7 mouse cellular contexts compared by ENCODE assay signal in genomic region chr14:115042660-115043059, GRCm38 (mm10). TPM values are rescaled to one million over a fixed set of nuclear protein-coding genes. Genes with fewer than 3 reads are reported as not detected.
DNase-seq lines count a peak whose midpoint lies in the region; ATAC-seq lines count a peak whose summit lies in the region.

No protein-coding gene starts in this region.

- peak overlapping the region; percentile 100 for H3K9ac ChIP-seq in neural tube, embryonic 11.5 days (ENCODE audit: low read length)
- peak overlapping the region; percentile 98 for H3K9ac ChIP-seq in intestine, embryonic 14.5 days (ENCODE audit: low read length)
- peak overlapping the region; percentile 98; the same call in 1 of the 2 replicates for H3K9ac ChIP-seq in midbrain, embryonic 14.5 days (replicated peaks; ENCODE audit: low read length)

- peaks cover 11% of the 10 kb centered on the region for H3K4me1 ChIP-seq in neural tube, embryonic 11.5 days (ENCODE audit: control insufficient read depth, insufficient read depth, low read length)
- H3K4me1 ChIP-seq in intestine, embryonic 14.5 days (replicated peaks; ENCODE audit: control insufficient read depth, insufficient read depth, low read length): peaks cover 10% of the 10 kb centered on the region
- H3K4me1 ChIP-seq in midbrain, embryonic 14.5 days (ENCODE audit: control insufficient read depth, insufficient read depth, low read length): peaks cover 18% of the 10 kb centered on the region

- no peak for DNase-seq in neural tube, embryonic 11.5 days (ENCODE audit: low spot score)
- DNase-seq in neural tube, embryonic 10.5 days (ENCODE audit: extremely low spot score, low spot score): no peak
- DNase-seq in embryo, embryonic 9.5 days (ENCODE audit: extremely low spot score): peak; percentile 56
- DNase-seq in intestine, embryonic 14.5 days (ENCODE audit: low spot score): no peak
- peak; percentile 35 for DNase-seq in midbrain, embryonic 14.5 days
- DNase-seq in ovary, postnatal 14 days (ENCODE audit: low spot score): no peak
- DNase-seq in c-Kit-positive CD71-positive TER-119-positive erythroid progenitor cells, embryonic 14.5 days (ENCODE audit: low spot score): no peak

- H3K27ac ChIP-seq in neural tube, embryonic 11.5 days (ENCODE audit: low read depth, low read length): no peak overlapping the region
- peak overlapping the region; percentile 91 for H3K27ac ChIP-seq in intestine, embryonic 14.5 days (ENCODE audit: low read depth)
- H3K27ac ChIP-seq in midbrain, embryonic 14.5 days (replicated peaks; ENCODE audit: low read depth, low read length): peak overlapping the region; percentile 97

- ATAC-seq in neural tube, embryonic 11.5 days (ENCODE audit: insufficient read depth, low FRiP score, low TSS enrichment): no peak
- no peak for ATAC-seq in intestine, embryonic 14.5 days (replicated peaks; ENCODE audit: low FRiP score, low TSS enrichment, low read depth)
- ATAC-seq in midbrain, embryonic 14.5 days (ENCODE audit: low FRiP score, low TSS enrichment): no peak

- no peaks in the 10 kb centered on the region for H3K27me3 ChIP-seq in neural tube, embryonic 11.5 days (ENCODE audit: control insufficient read depth, insufficient read depth, low read length)
- H3K27me3 ChIP-seq in intestine, embryonic 14.5 days (replicated peaks; ENCODE audit: control insufficient read depth, insufficient read depth, low read length): 0 out of 2 replicates have a peak, but pooled peaks cover 5% of the 10 kb centered on the region
- H3K27me3 ChIP-seq in midbrain, embryonic 14.5 days (ENCODE audit: control insufficient read depth, insufficient read depth, low read length): peaks cover 4% of the 10 kb centered on the region; the same call in 1 of the 2 replicates

- peaks cover 17% of the 10 kb centered on the region for H3K36me3 ChIP-seq in neural tube, embryonic 11.5 days (ENCODE audit: control insufficient read depth, insufficient read depth, low read length)
- H3K36me3 ChIP-seq in intestine, embryonic 14.5 days (ENCODE audit: control insufficient read depth, insufficient read depth, low read length): peaks cover 49% of the 10 kb centered on the region
- H3K36me3 ChIP-seq in midbrain, embryonic 14.5 days (ENCODE audit: control insufficient read depth, insufficient read depth, low read length): peaks cover 44% of the 10 kb centered on the region

- H3K9me3 ChIP-seq in neural tube, embryonic 11.5 days (ENCODE audit: control insufficient read depth, low read length): no peaks in the 10 kb centered on the region
- H3K9me3 ChIP-seq in intestine, embryonic 14.5 days (ENCODE audit: control insufficient read depth, low read length): no peaks in the 10 kb centered on the region
- no peaks in the 10 kb centered on the region for H3K9me3 ChIP-seq in midbrain, embryonic 14.5 days (ENCODE audit: control insufficient read depth, low read length)

- H3K4me2 ChIP-seq in neural tube, embryonic 11.5 days (ENCODE audit: low read depth): peak overlapping the region; percentile 38
- peak overlapping the region; percentile 62 for H3K4me2 ChIP-seq in intestine, embryonic 14.5 days (ENCODE audit: low read length)
- peak overlapping the region; percentile 85 for H3K4me2 ChIP-seq in midbrain, embryonic 14.5 days (ENCODE audit: low read length)

- 0% methylated on average over 4 of the region's 4 CpGs for WGBS in neural tube, embryonic 11.5 days
- WGBS in intestine, embryonic 14.5 days: under 1% methylated on average over 4 of the region's 4 CpGs
- 0% methylated on average over 4 of the region's 4 CpGs for WGBS in midbrain, embryonic 14.5 days

- peak overlapping the region; percentile 98 for H3K4me3 ChIP-seq in neural tube, embryonic 11.5 days (ENCODE audit: low read depth, low read length)
- peak overlapping the region; percentile 80 for H3K4me3 ChIP-seq in intestine, embryonic 14.5 days (ENCODE audit: low read depth, low read length)
- H3K4me3 ChIP-seq in midbrain, embryonic 14.5 days (replicated peaks; ENCODE audit: low read depth, low read length): peak overlapping the region; percentile 91

RNA-seq across cellular contexts. Expression of gene Gpc5, which starts 49.4 kb away (rescaled TPM):
- 0.20 and 0.34 TPM in 2 replicates for polyA plus RNA-seq in neural tube, embryonic 11.5 days (2014; fragmentation: Nextera tagmentation; extraction: Ambion mirVana)
- 0.11 and 0.24 TPM in 2 replicates for polyA plus RNA-seq in intestine, embryonic 14.5 days (2014; fragmentation: Nextera tagmentation; extraction: Ambion mirVana)
- 5.4 and 5.5 TPM in 2 replicates for polyA plus RNA-seq in midbrain, embryonic 14.5 days (2014; fragmentation: Nextera tagmentation; extraction: Ambion mirVana)

Comparison
In these comparisons a context has a peak if more than half of its experiments do, and no peak if none do; other contexts are left out.
1. DNase-seq: peak in embryo, embryonic 9.5 days (single experiment) and midbrain, embryonic 14.5 days (single experiment); none in neural tube, embryonic 11.5 days (single experiment), neural tube, embryonic 10.5 days (single experiment), intestine, embryonic 14.5 days (single experiment), ovary, postnatal 14 days (single experiment) and c-Kit-positive CD71-positive TER-119-positive erythroid progenitor cells, embryonic 14.5 days (single experiment).
2. Peak in every context shown above with its lines, with median percentiles within 50 percentile points of each other: H3K4me2 ChIP-seq, H3K4me3 ChIP-seq and H3K9ac ChIP-seq.